Mouse (Mus musculus): ENCODE results near the gene Dst. TPM values are rescaled to one million over a fixed set of nuclear protein-coding genes. Genes with fewer than 3 reads are reported as not detected.

The Dst gene
- polyA plus RNA-seq, 1 experiment from 2014 or later = 44.3 TPM

- ATAC-seq (ENCODE audit: low FRiP score, low TSS enrichment) = no peak
- H3K9ac ChIP-seq (ENCODE audit: low read depth, low read length) = no peak overlapping the region
- H3K4me1 ChIP-seq (ENCODE audit: control insufficient read depth, insufficient read depth, low read length) = no peaks in the 10 kb centered on the region
- no peaks in the 10 kb centered on the region for H3K27me3 ChIP-seq (ENCODE audit: control insufficient read depth, insufficient read depth, low read length)
- no peak overlapping the region for H3K27ac ChIP-seq (ENCODE audit: low read depth, low read length)
- H3K4me3 ChIP-seq (ENCODE audit: low read length) = no peak overlapping the region
- H3K9me3 ChIP-seq (ENCODE audit: control insufficient read depth, low read length) = no peaks in the 10 kb centered on the region
- H3K4me2 ChIP-seq (replicated peaks; ENCODE audit: low read depth, low read length) = no peak overlapping the region
- H3K36me3 ChIP-seq (ENCODE audit: control insufficient read depth, insufficient read depth, low read length) = peaks cover 18% of the 10 kb centered on the region
- 77% methylated on average over 24 of the region's 24 CpGs for WGBS
These were observed 274.6 kb downstream of the Dst start for GRCm38 (mm10) chr1:34182406-34183249.

DNA sequence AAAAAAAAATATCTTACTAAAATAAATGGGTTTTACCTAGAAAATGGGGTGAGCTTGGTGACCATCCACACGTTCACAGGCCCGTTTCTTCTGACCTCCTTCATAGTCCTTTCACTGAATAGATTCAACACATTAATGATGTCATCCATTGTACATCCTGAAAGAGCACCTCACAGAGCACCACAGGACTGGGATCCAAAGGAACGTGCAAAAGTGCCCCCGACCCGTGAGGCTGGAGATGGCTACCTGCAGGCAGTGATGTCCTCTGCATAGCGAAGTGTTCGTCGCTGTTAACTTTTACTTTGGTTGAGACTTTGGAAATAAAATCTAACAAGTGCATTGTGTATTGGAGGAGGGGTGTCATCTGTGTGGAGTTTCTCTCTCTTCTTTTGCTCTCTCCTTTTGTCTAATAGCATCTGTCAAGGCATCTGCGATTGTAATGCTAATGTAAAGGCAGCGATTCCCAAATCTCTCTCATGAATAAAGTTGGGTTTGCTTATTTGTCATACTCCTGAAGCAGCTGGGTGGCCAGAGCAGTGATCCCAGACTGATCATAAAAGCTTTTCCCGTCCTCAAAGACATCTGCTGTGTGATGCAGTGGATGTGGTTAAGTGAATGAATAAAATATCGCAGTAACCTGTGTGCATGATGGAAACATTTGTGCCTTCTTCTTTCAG is 275.4 kb downstream of the Dst start:
- Histone ChIP-seq H3K4me1 (ENCODE audit: control insufficient read depth, insufficient read depth, low read length) (no peaks in the 10 kb centered on the region), H3K9ac (ENCODE audit: low read depth, low read length) (no peak overlapping the region), H3K27ac (ENCODE audit: low read depth, low read length) (no peak overlapping the region), H3K4me2 (replicated peaks; ENCODE audit: low read depth, low read length) (no peak overlapping the region), H3K9me3 (ENCODE audit: control insufficient read depth, low read length) (no peaks in the 10 kb centered on the region), H3K27me3 (ENCODE audit: control insufficient read depth, insufficient read depth, low read length) (no peaks in the 10 kb centered on the region), H3K4me3 (ENCODE audit: low read length) (no peak overlapping the region), H3K36me3 (ENCODE audit: control insufficient read depth, insufficient read depth, low read length) (peaks cover 10% of the 10 kb centered on the region)
- no peak for ATAC-seq (ENCODE audit: low FRiP score, low TSS enrichment)
- 90% methylated on average over 12 of the region's 12 CpGs for WGBS

DNA sequence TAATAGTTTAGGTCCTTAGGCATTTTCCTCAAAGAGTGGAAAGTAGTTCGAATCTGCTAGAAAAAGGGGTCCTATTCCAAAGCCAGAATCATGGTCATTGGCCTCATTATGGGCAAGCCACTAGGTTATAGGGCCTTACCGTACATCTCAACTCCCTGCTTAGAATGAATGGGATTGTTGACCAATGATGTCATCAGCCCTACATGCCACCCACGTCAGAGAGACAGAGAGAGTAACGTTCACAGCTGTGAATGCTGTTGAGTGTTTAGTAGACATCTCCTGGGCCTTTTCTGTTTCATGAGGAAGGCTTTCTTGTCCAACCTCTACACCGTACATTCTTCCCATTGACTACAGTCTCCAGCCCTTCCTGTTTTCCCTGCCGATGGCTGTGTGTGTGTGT is 276.2 kb downstream of the Dst start:
- H3K36me3 ChIP-seq (ENCODE audit: control insufficient read depth, insufficient read depth, low read length) = peaks cover 11% of the 10 kb centered on the region; the same call in 1 of the 2 replicates
- no peak overlapping the region for H3K4me2 ChIP-seq (replicated peaks; ENCODE audit: low read depth, low read length)
- no peak overlapping the region for H3K27ac ChIP-seq (ENCODE audit: low read depth, low read length)
- H3K4me1 ChIP-seq (ENCODE audit: control insufficient read depth, insufficient read depth, low read length) = no peaks in the 10 kb centered on the region
- no peak overlapping the region for H3K4me3 ChIP-seq (ENCODE audit: low read length)
- no peak for ATAC-seq (ENCODE audit: low FRiP score, low TSS enrichment)
- 71% methylated on average over 6 of the region's 6 CpGs for WGBS
- H3K9me3 ChIP-seq (ENCODE audit: control insufficient read depth, low read length) = no peaks in the 10 kb centered on the region
- no peak overlapping the region for H3K9ac ChIP-seq (ENCODE audit: low read depth, low read length)
- H3K27me3 ChIP-seq (ENCODE audit: control insufficient read depth, insufficient read depth, low read length) = no peaks in the 10 kb centered on the region

DNA sequence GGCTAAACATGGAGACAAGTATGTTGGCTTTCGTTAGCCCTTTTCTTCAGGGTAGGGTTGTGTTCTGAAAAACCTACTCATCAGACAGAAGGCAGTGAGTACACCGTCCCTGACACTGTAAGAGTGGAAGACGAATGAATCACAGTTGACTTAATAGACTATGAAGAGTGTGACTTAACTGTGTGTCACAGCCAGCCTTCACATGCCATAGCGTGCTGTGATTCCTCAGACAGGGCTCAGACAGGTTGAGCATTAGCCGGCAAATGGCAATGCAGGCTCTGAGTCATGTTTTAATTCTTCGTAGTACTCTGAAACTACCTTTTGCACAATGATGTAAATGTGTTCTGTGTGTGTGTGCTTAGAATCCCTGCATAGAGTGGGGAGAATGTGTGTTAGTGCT is 278.0 kb downstream of the Dst start:
- no peaks in the 10 kb centered on the region for H3K27me3 ChIP-seq (ENCODE audit: control insufficient read depth, insufficient read depth, low read length)
- H3K4me1 ChIP-seq (ENCODE audit: control insufficient read depth, insufficient read depth, low read length) = no peaks in the 10 kb centered on the region
- 91% methylated on average over 6 of the region's 6 CpGs for WGBS
- no peak overlapping the region for H3K27ac ChIP-seq (ENCODE audit: low read depth, low read length)
- peaks cover 9% of the 10 kb centered on the region; the same call in 1 of the 2 replicates for H3K36me3 ChIP-seq (ENCODE audit: control insufficient read depth, insufficient read depth, low read length)
- no peak overlapping the region for H3K4me3 ChIP-seq (ENCODE audit: low read length)
- H3K9ac ChIP-seq (ENCODE audit: low read depth, low read length) = no peak overlapping the region
- H3K9me3 ChIP-seq (ENCODE audit: control insufficient read depth, low read length) = no peaks in the 10 kb centered on the region
- ATAC-seq (ENCODE audit: low FRiP score, low TSS enrichment) = no peak
- H3K4me2 ChIP-seq (replicated peaks; ENCODE audit: low read depth, low read length) = no peak overlapping the region

DNA sequence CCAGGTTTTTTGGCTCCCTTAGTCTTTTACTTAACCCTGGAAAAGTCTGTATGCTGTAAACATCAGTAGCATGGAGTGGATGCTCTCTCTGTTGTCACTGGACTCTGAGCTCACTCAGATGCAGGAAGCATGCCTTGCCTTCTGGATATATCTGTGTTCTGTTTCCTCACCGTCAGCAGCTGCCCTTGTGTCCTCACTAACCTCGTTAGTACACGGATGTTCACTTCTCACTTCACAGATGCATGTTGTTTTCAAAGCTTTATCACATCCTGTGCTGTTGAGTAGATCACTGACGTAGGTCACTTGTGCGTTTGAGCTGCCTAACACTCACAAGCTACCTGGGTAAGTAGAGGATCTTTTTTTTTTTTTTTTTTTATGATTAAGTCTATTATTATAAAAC is 279.5 kb downstream of the Dst start:
- Histone ChIP-seq H3K36me3 (ENCODE audit: control insufficient read depth, insufficient read depth, low read length) (peaks cover 11% of the 10 kb centered on the region; the same call in 1 of the 2 replicates), H3K9ac (ENCODE audit: low read depth, low read length) (no peak overlapping the region)
- ATAC-seq (ENCODE audit: low FRiP score, low TSS enrichment) = no peak

DNA sequence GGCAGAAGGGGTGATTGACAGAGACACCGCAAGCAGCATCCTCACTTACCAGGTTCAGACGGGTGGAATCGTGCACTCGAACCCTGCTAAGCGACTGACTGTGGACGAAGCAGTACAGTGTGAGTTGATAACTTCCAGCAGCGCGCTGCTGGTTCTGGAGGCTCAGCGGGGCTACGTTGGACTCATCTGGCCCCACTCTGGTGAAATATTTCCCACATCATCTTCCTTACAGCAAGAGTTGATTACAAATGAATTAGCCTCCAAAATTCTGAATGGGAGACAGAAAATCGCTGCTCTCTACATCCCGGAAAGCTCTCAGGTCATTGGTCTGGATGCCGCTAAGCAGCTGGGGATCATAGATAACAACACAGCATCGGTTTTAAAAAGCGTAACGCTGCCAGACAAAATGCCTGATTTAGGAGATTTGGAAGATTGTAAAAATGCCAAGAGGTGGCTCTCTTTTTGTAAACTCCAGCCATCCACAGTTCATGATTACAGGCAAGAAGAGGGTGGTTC is 280.8 kb downstream of the Dst start:
- WGBS = 85% methylated on average over 16 of the region's 16 CpGs
- Histone ChIP-seq H3K27me3 (ENCODE audit: control insufficient read depth, insufficient read depth, low read length) (no peaks in the 10 kb centered on the region), H3K4me2 (replicated peaks; ENCODE audit: low read depth, low read length) (no peak overlapping the region), H3K4me1 (ENCODE audit: control insufficient read depth, insufficient read depth, low read length) (no peaks in the 10 kb centered on the region), H3K4me3 (ENCODE audit: low read length) (no peak overlapping the region), H3K9me3 (ENCODE audit: control insufficient read depth, low read length) (no peaks in the 10 kb centered on the region), H3K27ac (ENCODE audit: low read depth, low read length) (no peak overlapping the region), H3K9ac (ENCODE audit: low read depth, low read length) (no peak overlapping the region), H3K36me3 (ENCODE audit: control insufficient read depth, insufficient read depth, low read length) (peaks cover 17% of the 10 kb centered on the region; the same call in 1 of the 2 replicates)
- no peak for ATAC-seq (ENCODE audit: low FRiP score, low TSS enrichment)

More for the DNA sequence above, 279.5 kb downstream of the Dst start:
- no peaks in the 10 kb centered on the region for H3K27me3 ChIP-seq (ENCODE audit: control insufficient read depth, insufficient read depth, low read length)
- H3K9me3 ChIP-seq (ENCODE audit: control insufficient read depth, low read length) = no peaks in the 10 kb centered on the region
- no peaks in the 10 kb centered on the region for H3K4me1 ChIP-seq (ENCODE audit: control insufficient read depth, insufficient read depth, low read length)
- H3K4me2 ChIP-seq (replicated peaks; ENCODE audit: low read depth, low read length) = no peak overlapping the region
- no peak overlapping the region for H3K4me3 ChIP-seq (ENCODE audit: low read length)
- no peak overlapping the region for H3K27ac ChIP-seq (ENCODE audit: low read depth, low read length)
- 62% methylated on average over 5 of the region's 5 CpGs for WGBS

- WGBS = 79% methylated on average over 14 of the region's 14 CpGs
- ATAC-seq (ENCODE audit: low FRiP score, low TSS enrichment) = no peak
- H3K36me3 ChIP-seq (ENCODE audit: control insufficient read depth, insufficient read depth, low read length) = peaks cover 19% of the 10 kb centered on the region; the same call in 1 of the 2 replicates
These were observed 281.3 kb downstream of the Dst start for GRCm38 (mm10) chr1:34189318-34189717.

GRCm38 (mm10) chr1:34189970-34190369 is 281.9 kb downstream of the Dst start:
- H3K36me3 ChIP-seq (ENCODE audit: control insufficient read depth, insufficient read depth, low read length) = peaks cover 19% of the 10 kb centered on the region; the same call in 1 of the 2 replicates
- H3K27ac ChIP-seq (ENCODE audit: low read depth, low read length) = no peak overlapping the region
- H3K4me3 ChIP-seq (ENCODE audit: low read length) = no peak overlapping the region
- H3K9ac ChIP-seq (ENCODE audit: low read depth, low read length) = no peak overlapping the region
- no peaks in the 10 kb centered on the region for H3K4me1 ChIP-seq (ENCODE audit: control insufficient read depth, insufficient read depth, low read length)
- no peaks in the 10 kb centered on the region for H3K9me3 ChIP-seq (ENCODE audit: control insufficient read depth, low read length)
- H3K27me3 ChIP-seq (ENCODE audit: control insufficient read depth, insufficient read depth, low read length) = no peaks in the 10 kb centered on the region
- no peak overlapping the region for H3K4me2 ChIP-seq (replicated peaks; ENCODE audit: low read depth, low read length)
- WGBS = 74% methylated on average over 7 of the region's 7 CpGs
- ATAC-seq (ENCODE audit: low FRiP score, low TSS enrichment) = no peak

More at GRCm38 (mm10) chr1:34189318-34189717, 281.3 kb downstream of the Dst start:
- Histone ChIP-seq H3K27ac (ENCODE audit: low read depth, low read length) (no peak overlapping the region), H3K27me3 (ENCODE audit: control insufficient read depth, insufficient read depth, low read length) (no peaks in the 10 kb centered on the region), H3K9ac (ENCODE audit: low read depth, low read length) (no peak overlapping the region), H3K4me3 (ENCODE audit: low read length) (no peak overlapping the region), H3K4me2 (replicated peaks; ENCODE audit: low read depth, low read length) (no peak overlapping the region), H3K9me3 (ENCODE audit: control insufficient read depth, low read length) (no peaks in the 10 kb centered on the region), H3K4me1 (ENCODE audit: control insufficient read depth, insufficient read depth, low read length) (no peaks in the 10 kb centered on the region)

DNA sequence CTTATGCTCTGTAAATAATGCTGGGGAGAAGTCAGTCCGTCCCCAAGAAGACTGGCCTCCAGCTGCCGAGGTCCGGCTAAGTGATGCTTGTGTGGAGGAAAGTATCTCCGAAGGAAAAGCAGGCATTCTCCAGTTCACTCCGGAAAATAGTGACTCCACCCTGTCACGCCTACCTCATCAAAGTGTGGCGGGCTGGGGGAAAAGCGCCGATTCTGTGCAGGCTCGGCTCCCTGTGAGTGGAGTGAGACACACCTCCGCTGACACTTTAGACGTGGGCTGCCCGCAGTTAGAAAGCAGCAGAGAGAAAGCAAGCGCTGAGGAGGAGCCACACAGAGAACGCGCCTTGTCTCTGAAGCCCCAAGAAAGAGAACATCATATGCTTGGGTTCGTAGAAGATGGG is 284.1 kb downstream of the Dst start:
- peaks cover 24% of the 10 kb centered on the region; the same call in 1 of the 2 replicates for H3K36me3 ChIP-seq (ENCODE audit: control insufficient read depth, insufficient read depth, low read length)
- no peak for ATAC-seq (ENCODE audit: low FRiP score, low TSS enrichment)

More for the DNA sequence above, 284.1 kb downstream of the Dst start:
- Histone ChIP-seq H3K9me3 (ENCODE audit: control insufficient read depth, low read length) (no peaks in the 10 kb centered on the region), H3K4me2 (replicated peaks; ENCODE audit: low read depth, low read length) (no peak overlapping the region), H3K27me3 (ENCODE audit: control insufficient read depth, insufficient read depth, low read length) (no peaks in the 10 kb centered on the region), H3K4me3 (ENCODE audit: low read length) (no peak overlapping the region), H3K9ac (ENCODE audit: low read depth, low read length) (no peak overlapping the region), H3K27ac (ENCODE audit: low read depth, low read length) (no peak overlapping the region), H3K4me1 (ENCODE audit: control insufficient read depth, insufficient read depth, low read length) (no peaks in the 10 kb centered on the region)
- 86% methylated on average over 17 of the region's 17 CpGs for WGBS
